Mouse (Mus musculus) forebrain, embryonic 13.5 days (tissue): ENCODE results near the gene Chek2. TPM values are rescaled to one million over a fixed set of nuclear protein-coding genes. Genes with fewer than 3 reads are reported as not detected.

Experiments
- ATAC-seq: fragments of 200-750 bp; cut with Nextera tagmentation; 2 replicates; pipeline ENCODE4 v1.8.0; 2017
- H3K27ac ChIP-seq: fragments of 300-500 bp; sonication (generic); 2 replicates; pipeline ENCODE4 v1.5.1; 2015; ENCODE audit warnings: inconsistent platforms, mild to moderate bottlenecking, moderate library complexity
- H3K27me3 ChIP-seq: fragments of 300-500 bp; sonication (generic); 2 replicates; pipeline ENCODE4 v1.6.1; 2015; ENCODE audit warnings: mild to moderate bottlenecking, inconsistent platforms
- H3K36me3 ChIP-seq: fragments of 300-500 bp; sonication (generic); 2 replicates; pipeline ENCODE4 v1.6.1; 2015; ENCODE audit warnings: mild to moderate bottlenecking, inconsistent platforms; ENCODE audit not compliant: poor library complexity, severe bottlenecking
- H3K4me1 ChIP-seq: fragments of 300-500 bp; sonication (generic); 2 replicates; pipeline ENCODE4 v1.6.1; 2015; ENCODE audit warnings: inconsistent platforms
- H3K4me2 ChIP-seq: fragments of 300-500 bp; sonication (generic); 2 replicates; pipeline ENCODE4 v1.6.1; 2015; ENCODE audit warnings: inconsistent platforms, mild to moderate bottlenecking, moderate library complexity
- H3K4me3 ChIP-seq: fragments of 300-500 bp; sonication (generic); 2 replicates; pipeline ENCODE4 v1.5.1; 2015; ENCODE audit warnings: mild to moderate bottlenecking, inconsistent platforms
- H3K9ac ChIP-seq: fragments of 300-500 bp; sonication (generic); 2 replicates; pipeline ENCODE4 v1.6.1; 2015; ENCODE audit warnings: mild to moderate bottlenecking, inconsistent platforms
- H3K9me3 ChIP-seq: fragments of 300-500 bp; sonication (generic); replicated peaks from 2 replicates; pipeline ENCODE4 v1.6.1; 2016; ENCODE audit warnings: inconsistent platforms
- WGBS: fragments of 180-500 bp; shearing (Covaris S2); methylation state at CpG from one replicate; pipeline ENCODE4 v1.1.7; 2015; 5-methylcytosine and 5-hydroxymethylcytosine counted together
- polyA plus RNA-seq: library from polyadenylated mRNA; unstranded; fragments of >200 nt; fragmentation: Nextera tagmentation; extraction: Ambion mirVana; gene quantifications from 2 replicates; pipeline ENCODE4 v1.2.1, GENCODE M21; 2015

Gene Chek2
- 25.9 and 28.9 TPM in 2 replicates for polyA plus RNA-seq

- Histone ChIP-seq H3K36me3 (peaks cover 18% of the 10 kb centered on the region; the same call in 1 of the 2 replicates), H3K4me3 (peak within 1 kb of the TSS; percentile 62), H3K4me1 (peaks cover 21% of the 10 kb centered on the region), H3K9ac (peak within 1 kb of the TSS; percentile 78), H3K27me3 (no peaks in the 10 kb centered on the region), H3K4me2 (peak within 1 kb of the TSS; percentile 83), H3K9me3 (no peaks in the 10 kb centered on the region; the same call in 1 of the 2 replicates), H3K27ac (peak within 1 kb of the TSS; percentile 74)
- under 1% methylated on average over 41 of the region's 41 CpGs for WGBS
- ATAC-seq, result peak; percentile 100
Measured at GRCm38 (mm10) chr5:110839678-110840365, at the start of gene Chek2, which contains the start of gene Hscb. Gene Chek2 (plus strand): TSS chr5:110839979. Gene Hscb (minus strand): TSS chr5:110839777.

GRCm38 (mm10) chr5:110794363-110794762, 45.4 kb upstream of the Chek2 start:
- Histone ChIP-seq H3K27me3 (no peaks in the 10 kb centered on the region), H3K9ac (no peak overlapping the region), H3K4me2 (no peak overlapping the region), H3K9me3 (no peaks in the 10 kb centered on the region), H3K4me1 (no peaks in the 10 kb centered on the region), H3K36me3 (peaks cover 100% of the 10 kb centered on the region), H3K4me3 (no peak overlapping the region), H3K27ac (no peak overlapping the region)
- no peak for ATAC-seq
- WGBS, result 93% methylated on average over 7 of the region's 7 CpGs

GRCm38 (mm10) chr5:110797696-110798095, 42.1 kb upstream of the Chek2 start:
- no peaks in the 10 kb centered on the region for H3K27me3 ChIP-seq
- no peak overlapping the region for H3K4me3 ChIP-seq
- no peak overlapping the region for H3K9ac ChIP-seq
- no peaks in the 10 kb centered on the region for H3K9me3 ChIP-seq
- no peaks in the 10 kb centered on the region for H3K4me1 ChIP-seq
- no peak overlapping the region for H3K4me2 ChIP-seq
- H3K36me3 ChIP-seq, result peaks cover 99% of the 10 kb centered on the region
- H3K27ac ChIP-seq, result no peak overlapping the region
- ATAC-seq, result no peak
- WGBS, result 68% methylated on average over 4 of the region's 4 CpGs

- peaks cover 96% of the 10 kb centered on the region for H3K36me3 ChIP-seq
Measured at GRCm38 (mm10) chr5:110801036-110801624, 38.6 kb upstream of the Chek2 start.

GRCm38 (mm10) chr5:110802186-110802585, 37.6 kb upstream of the Chek2 start:
- Histone ChIP-seq H3K9me3 (no peaks in the 10 kb centered on the region), H3K4me3 (no peak overlapping the region), H3K27me3 (no peaks in the 10 kb centered on the region), H3K27ac (no peak overlapping the region), H3K36me3 (peaks cover 94% of the 10 kb centered on the region), H3K4me1 (peaks cover 27% of the 10 kb centered on the region), H3K9ac (no peak overlapping the region), H3K4me2 (no peak overlapping the region)
- WGBS, result 86% methylated on average over 4 of the region's 4 CpGs
- ATAC-seq, result no peak

More at GRCm38 (mm10) chr5:110801036-110801624, 38.6 kb upstream of the Chek2 start:
- ATAC-seq, result no peak
- 91% methylated on average over 3 of the region's 3 CpGs for WGBS
- Histone ChIP-seq H3K9me3 (no peaks in the 10 kb centered on the region), H3K4me2 (no peak overlapping the region), H3K27me3 (no peaks in the 10 kb centered on the region), H3K4me3 (no peak overlapping the region), H3K27ac (no peak overlapping the region), H3K4me1 (peaks cover 16% of the 10 kb centered on the region), H3K9ac (no peak overlapping the region)

GRCm38 (mm10) chr5:110802809-110803208, 37.0 kb upstream of the Chek2 start:
- no peak overlapping the region for H3K27ac ChIP-seq
- peaks cover 33% of the 10 kb centered on the region for H3K4me1 ChIP-seq
- no peak overlapping the region for H3K9ac ChIP-seq
- no peaks in the 10 kb centered on the region for H3K9me3 ChIP-seq
- no peaks in the 10 kb centered on the region for H3K27me3 ChIP-seq
- H3K4me3 ChIP-seq, result no peak overlapping the region
- ATAC-seq, result no peak
- H3K4me2 ChIP-seq, result no peak overlapping the region
- H3K36me3 ChIP-seq, result peaks cover 92% of the 10 kb centered on the region

GRCm38 (mm10) chr5:110804012-110804743, 35.6 kb upstream of the Chek2 start:
- Histone ChIP-seq H3K36me3 (peaks cover 78% of the 10 kb centered on the region), H3K4me2 (no peak overlapping the region)
- WGBS, result 93% methylated on average over 7 of the region's 7 CpGs

GRCm38 (mm10) chr5:110806154-110806553, 33.6 kb upstream of the Chek2 start:
- ATAC-seq, result no peak
- Histone ChIP-seq H3K27ac (no peak overlapping the region), H3K9ac (0 out of 2 replicates have a peak overlapping the region, but pooled peaks have one; percentile 16), H3K36me3 (peaks cover 58% of the 10 kb centered on the region), H3K4me2 (no peak overlapping the region), H3K9me3 (no peaks in the 10 kb centered on the region), H3K4me3 (no peak overlapping the region), H3K4me1 (peaks cover 47% of the 10 kb centered on the region), H3K27me3 (no peaks in the 10 kb centered on the region)
- WGBS, result 91% methylated on average over 4 of the region's 4 CpGs

More at GRCm38 (mm10) chr5:110804012-110804743, 35.6 kb upstream of the Chek2 start:
- Histone ChIP-seq H3K27ac (no peak overlapping the region), H3K4me3 (no peak overlapping the region), H3K27me3 (no peaks in the 10 kb centered on the region), H3K4me1 (peaks cover 47% of the 10 kb centered on the region), H3K9me3 (no peaks in the 10 kb centered on the region), H3K9ac (no peak overlapping the region)
- ATAC-seq, result no peak

- Histone ChIP-seq H3K27me3 (no peaks in the 10 kb centered on the region), H3K9ac (0 out of 2 replicates have a peak overlapping the region, but pooled peaks have one; percentile 16), H3K36me3 (peaks cover 53% of the 10 kb centered on the region), H3K4me2 (peak overlapping the region; percentile 99; the same call in 1 of the 2 replicates), H3K27ac (no peak overlapping the region), H3K4me3 (peak overlapping the region; percentile 94; the same call in 1 of the 2 replicates), H3K9me3 (no peaks in the 10 kb centered on the region), H3K4me1 (peaks cover 47% of the 10 kb centered on the region)
- 91% methylated on average over 1 of the region's 1 CpGs for WGBS
- no peak for ATAC-seq
Measured at GRCm38 (mm10) chr5:110806676-110807075, 33.1 kb upstream of the Chek2 start.

GRCm38 (mm10) chr5:110807453-110807852, 32.3 kb upstream of the Chek2 start:
- H3K27ac ChIP-seq, result no peak overlapping the region
- H3K4me2 ChIP-seq, result peak overlapping the region; percentile 99
- H3K9me3 ChIP-seq, result no peaks in the 10 kb centered on the region
- H3K4me3 ChIP-seq, result peak overlapping the region; percentile 94
- peaks cover 46% of the 10 kb centered on the region for H3K36me3 ChIP-seq
- WGBS, result 84% methylated on average over 4 of the region's 4 CpGs
- peaks cover 47% of the 10 kb centered on the region for H3K4me1 ChIP-seq
- no peaks in the 10 kb centered on the region for H3K27me3 ChIP-seq
- peak overlapping the region; percentile 98 for H3K9ac ChIP-seq
- no peak for ATAC-seq

GRCm38 (mm10) chr5:110808061-110808631, 31.6 kb upstream of the Chek2 start:
- peak overlapping the region; percentile 94 for H3K4me3 ChIP-seq
- peak overlapping the region; percentile 99 for H3K4me2 ChIP-seq
- WGBS, result 4% methylated on average over 14 of the region's 14 CpGs

More at GRCm38 (mm10) chr5:110808061-110808631, 31.6 kb upstream of the Chek2 start:
- Histone ChIP-seq H3K9me3 (no peaks in the 10 kb centered on the region), H3K4me1 (peaks cover 47% of the 10 kb centered on the region), H3K36me3 (peaks cover 39% of the 10 kb centered on the region), H3K27ac (peak overlapping the region; percentile 35; the same call in 1 of the 2 replicates), H3K27me3 (no peaks in the 10 kb centered on the region), H3K9ac (peak overlapping the region; percentile 98)
- ATAC-seq, result peak; percentile 29; the same call in 1 of the 2 replicates
